Mouse (Mus musculus): Measurements from ENCODE around the gene Sirpb1a.
"Not testable (repeated sequence)": the region's sequence is repeated elsewhere in the genome, so short reads cannot be mapped to it uniquely, and the experiment has no call there.

- not testable (repeated sequence) for TF ChIP-seq POLR2A (IDR thresholded peaks at IDR 0.05; ENCODE audit: insufficient read depth, low read depth, low read length); EP300 (IDR thresholded peaks at IDR 0.05; ENCODE audit: insufficient read depth, low read depth, low read length); CTCF (IDR thresholded peaks at IDR 0.05)
These were observed 48.5 kb upstream of the Sirpb1a start for GRCm38 (mm10) chr3:15474831-15475230.
